Mouse (Mus musculus) thymus, postnatal 10 days (tissue): ENCODE data around the gene Hes3.

Experiments
- DNase-seq, 2 experiments: peaks; one replicate each; pipeline ENCODE4 v3.0.0; 2021; ENCODE audit warnings: low spot score in 2 of 2

Gene Hes3

DNA sequence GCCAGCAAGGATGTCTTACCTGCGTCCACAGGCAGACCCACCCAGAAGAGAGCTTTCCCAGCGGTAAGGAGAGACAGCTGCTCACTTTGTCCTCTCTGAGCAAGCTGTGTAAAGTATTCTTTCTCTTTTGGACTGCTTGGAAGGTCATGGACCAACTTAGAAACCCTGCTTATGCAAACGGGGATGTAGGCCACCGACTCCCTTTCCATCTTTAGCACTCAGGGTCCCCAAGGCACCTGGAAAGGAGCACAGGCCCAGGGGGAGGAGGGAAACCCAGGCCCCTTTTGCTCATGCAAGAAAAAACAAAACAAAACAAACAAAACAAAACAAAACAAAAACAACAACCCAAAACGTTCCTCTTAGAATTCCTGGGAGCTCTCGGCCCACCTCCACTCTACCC, at the start of gene Hes3:
TSS of gene Hes3 (minus strand) at position 101 of the 400 bp plus-strand sequence.
- DNase-seq, result no peak

- peak in 1 of 2 experiments; percentile 24 for DNase-seq
Observed at GRCm38 (mm10) chr4:152340584-152341284, 49.3 kb upstream of the Hes3 start.

- DNase-seq, result no peak
Observed at GRCm38 (mm10) chr4:152339293-152339790, 47.9 kb upstream of the Hes3 start.

- DNase-seq, result no peak
Observed at GRCm38 (mm10) chr4:152338419-152339292, 47.2 kb upstream of the Hes3 start, which contains the start of gene Chd5. TSS of gene Chd5 (plus strand) at chr4:152338651.

DNA sequence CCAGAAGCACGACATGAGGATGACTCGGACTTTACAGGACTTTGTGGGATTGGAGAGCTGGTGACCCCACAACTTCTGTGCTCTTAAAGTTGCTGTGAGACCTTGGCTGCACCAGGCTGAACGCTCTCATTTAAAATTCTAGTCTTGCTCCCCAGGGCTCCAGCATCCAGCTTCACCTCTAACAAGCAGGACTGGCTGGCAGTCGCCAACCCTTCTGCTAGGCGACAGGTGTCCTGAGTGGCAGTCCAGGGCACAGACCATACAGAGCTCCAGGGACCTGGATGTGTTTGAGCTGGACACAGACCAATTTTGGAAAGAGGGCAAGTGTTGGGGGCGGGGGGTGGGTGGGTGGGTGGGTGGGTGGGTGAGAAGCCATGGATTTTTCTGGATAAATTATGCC, 46.3 kb upstream of the Hes3 start:
- no peak for DNase-seq

DNA sequence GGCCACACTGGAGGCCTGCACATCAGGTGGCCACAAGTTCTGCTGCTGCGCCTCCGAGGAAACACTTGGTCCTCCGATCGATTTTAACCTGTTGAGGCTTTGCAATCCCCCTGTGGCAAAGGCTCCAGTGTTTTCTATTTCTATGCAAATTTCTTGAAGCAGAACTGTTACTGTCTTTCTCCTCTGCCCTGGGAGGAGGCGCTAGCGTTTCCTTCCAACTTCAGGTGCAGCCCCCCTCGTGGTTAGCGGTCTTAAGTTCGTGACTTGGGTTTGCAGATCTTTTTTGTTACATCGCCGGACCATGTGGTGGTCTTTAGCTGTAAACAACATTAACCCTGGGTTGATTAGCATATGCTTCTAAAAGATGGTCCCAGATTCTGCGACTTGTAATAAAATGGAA, 42.1 kb upstream of the Hes3 start:
- no peak for DNase-seq

DNA sequence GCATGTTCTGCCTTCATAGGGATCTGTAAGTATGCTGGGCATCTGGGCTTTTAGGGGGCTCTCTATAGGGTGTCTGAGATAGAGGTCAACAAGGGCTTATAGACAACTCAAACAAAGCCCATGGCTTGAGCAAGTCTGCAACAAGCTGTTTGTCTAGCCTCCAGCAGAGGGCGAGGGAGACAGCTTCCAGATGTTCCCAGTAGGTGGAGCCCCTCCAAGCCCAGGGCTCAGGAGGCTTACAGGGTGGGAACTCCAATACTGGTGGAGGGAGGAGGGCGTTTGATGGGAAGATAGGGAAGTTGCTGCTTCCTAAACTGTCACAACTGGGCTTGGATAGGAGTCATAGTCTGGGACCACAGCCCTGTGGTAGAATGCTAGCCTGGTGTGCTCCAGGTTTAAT, 41.5 kb upstream of the Hes3 start:
- DNase-seq, result peak; percentile 32 to 68

GRCm38 (mm10) chr4:152328691-152329090, 37.2 kb upstream of the Hes3 start:
- peak in 1 of 2 experiments; percentile 65 for DNase-seq

- no peak for DNase-seq
Observed at GRCm38 (mm10) chr4:152326543-152326942, 35.1 kb upstream of the Hes3 start.

GRCm38 (mm10) chr4:152325574-152326411, 34.3 kb upstream of the Hes3 start, which contains the start of gene Rpl22:
TSS of gene Rpl22 (plus strand) at chr4:152325742.
- peak; percentile 87 to 90 for DNase-seq

GRCm38 (mm10) chr4:152324641-152325562, 33.4 kb upstream of the Hes3 start:
- DNase-seq, result no peak

- DNase-seq, result no peak
Observed at GRCm38 (mm10) chr4:152321464-152321863, 30.0 kb upstream of the Hes3 start.

GRCm38 (mm10) chr4:152318517-152319234, 27.2 kb upstream of the Hes3 start, which contains the start of gene Rnf207:
TSS of gene Rnf207 (minus strand) at chr4:152318993.
- no peak for DNase-seq

GRCm38 (mm10) chr4:152317631-152318033, 26.2 kb upstream of the Hes3 start:
- DNase-seq, result no peak

DNA sequence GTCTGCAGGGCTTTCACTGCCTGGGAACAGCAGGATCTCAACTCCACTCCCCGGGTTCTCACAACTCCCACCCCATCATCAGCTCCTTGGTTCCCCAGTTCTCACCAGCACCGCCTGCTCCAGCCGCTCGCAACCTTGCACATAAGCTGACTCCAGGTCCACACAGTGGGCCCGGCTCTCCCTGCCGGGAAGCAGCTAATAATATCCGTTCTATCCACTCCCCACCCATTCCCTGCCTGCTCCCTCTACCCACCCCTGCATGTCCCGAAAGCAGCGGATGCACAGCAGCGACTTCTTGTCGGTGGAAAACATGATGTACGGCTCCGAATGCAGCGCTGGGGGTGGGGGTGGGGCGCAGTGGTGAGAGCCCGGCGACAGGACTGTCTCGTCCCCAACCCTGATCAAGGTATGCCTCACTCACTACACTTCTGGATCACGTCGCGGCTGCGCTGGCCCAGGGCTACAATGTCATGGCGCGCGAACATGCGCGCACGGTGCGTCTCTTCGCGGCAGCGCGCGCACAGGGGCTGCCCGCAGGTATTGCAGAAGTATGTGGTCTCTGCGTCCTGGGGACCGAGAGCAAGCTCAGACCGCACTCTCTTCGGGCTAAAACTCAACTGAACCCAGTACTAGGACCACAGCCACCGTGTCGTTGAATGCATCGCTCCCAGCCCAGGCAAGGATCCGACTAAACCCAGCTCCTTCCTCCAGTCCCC, 24.2 kb upstream of the Hes3 start:
- DNase-seq, result no peak

- DNase-seq, result no peak
Observed at GRCm38 (mm10) chr4:152313934-152314333, 22.5 kb upstream of the Hes3 start.

- DNase-seq, result no peak
Observed at GRCm38 (mm10) chr4:152313211-152313632, 21.8 kb upstream of the Hes3 start.

- DNase-seq, result no peak
Observed at GRCm38 (mm10) chr4:152312186-152312585, 20.7 kb upstream of the Hes3 start.

GRCm38 (mm10) chr4:152307542-152307941, 16.1 kb upstream of the Hes3 start:
- DNase-seq, result no peak
